Mouse (Mus musculus) ovary, postnatal 10 days (tissue): Measurements from ENCODE around the gene Gm45521.
A peak's percentile ranks its signal among the peaks of the same experiment; 100 is the strongest.

Experiments used
- DNase-seq: peaks from one replicate; pipeline ENCODE4 v3.0.0; 2022; ENCODE audit warnings: low spot score

Gene Gm45521

DNA sequence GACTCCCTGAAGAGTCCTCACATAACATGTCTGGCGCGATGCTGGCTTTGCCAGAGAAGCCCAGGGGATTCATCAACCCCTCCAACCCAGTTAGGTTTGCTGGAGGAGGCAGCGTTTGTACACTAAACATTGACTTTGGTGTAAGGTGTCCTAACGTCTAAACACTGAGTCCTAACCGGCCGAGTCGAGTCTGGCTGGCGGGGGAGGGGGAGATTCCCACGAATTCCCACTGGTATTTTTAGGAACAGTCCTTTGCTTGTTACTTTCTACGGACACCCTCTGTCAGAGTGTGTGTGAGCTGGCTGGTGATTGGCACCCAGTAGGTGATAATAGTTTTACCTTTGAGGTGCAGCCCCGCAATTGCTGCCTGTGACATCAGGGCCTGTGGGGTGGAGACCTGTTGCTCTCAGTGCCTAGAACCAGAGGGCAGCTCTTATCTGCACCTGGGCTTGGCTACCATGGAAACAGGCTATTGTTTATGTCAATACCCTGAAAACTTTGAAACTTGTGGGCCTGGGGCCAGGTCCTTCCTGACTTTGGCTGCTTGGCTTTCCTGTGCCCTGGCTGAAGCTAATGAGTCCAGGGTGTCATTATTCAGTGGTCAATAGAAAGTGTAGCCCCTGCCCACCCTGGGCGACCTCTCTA is 4.4 kb upstream of the Gm45521 start:
- DNase-seq: no peak

DNA sequence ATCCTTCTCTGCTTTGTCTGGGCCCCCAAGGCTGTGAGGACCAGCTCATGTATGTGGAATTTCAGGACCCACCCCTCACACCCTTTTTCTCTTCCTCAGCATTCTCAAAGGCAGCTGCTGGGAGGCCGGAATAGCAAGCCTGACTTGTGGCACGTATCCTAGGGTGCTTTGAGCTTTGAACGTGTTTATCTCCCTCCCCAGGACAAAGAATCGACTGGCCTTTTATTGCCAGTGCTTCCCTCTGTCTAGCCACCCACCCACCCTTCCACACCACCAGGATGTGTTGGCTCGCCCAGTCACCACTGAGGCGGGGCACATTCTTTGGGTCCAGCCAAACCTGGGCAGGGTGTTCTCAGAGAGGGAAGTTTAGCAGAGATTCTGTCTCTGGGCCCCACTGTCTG is 3.0 kb upstream of the Gm45521 start:
- no peak for DNase-seq

DNA sequence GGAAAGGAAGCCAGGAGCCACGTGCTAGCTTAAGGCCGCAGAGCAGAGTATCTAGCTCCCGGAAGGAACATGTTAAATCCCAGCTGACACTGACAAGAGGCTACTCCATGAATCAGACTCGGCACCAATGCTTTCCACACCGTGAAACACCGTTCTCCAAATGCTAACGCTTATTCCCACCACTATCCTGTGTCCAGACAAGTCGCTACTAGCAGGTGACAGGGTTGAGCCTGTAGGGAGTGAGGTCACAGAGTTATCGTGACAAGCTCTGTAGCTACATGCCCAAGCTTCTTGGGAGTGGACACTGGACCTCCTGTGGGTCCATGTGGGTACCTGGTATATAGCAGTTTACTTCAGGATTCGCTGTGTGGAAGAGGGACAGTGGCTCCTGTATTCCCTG is 661 bp upstream of the Gm45521 start:
- no peak for DNase-seq

DNA sequence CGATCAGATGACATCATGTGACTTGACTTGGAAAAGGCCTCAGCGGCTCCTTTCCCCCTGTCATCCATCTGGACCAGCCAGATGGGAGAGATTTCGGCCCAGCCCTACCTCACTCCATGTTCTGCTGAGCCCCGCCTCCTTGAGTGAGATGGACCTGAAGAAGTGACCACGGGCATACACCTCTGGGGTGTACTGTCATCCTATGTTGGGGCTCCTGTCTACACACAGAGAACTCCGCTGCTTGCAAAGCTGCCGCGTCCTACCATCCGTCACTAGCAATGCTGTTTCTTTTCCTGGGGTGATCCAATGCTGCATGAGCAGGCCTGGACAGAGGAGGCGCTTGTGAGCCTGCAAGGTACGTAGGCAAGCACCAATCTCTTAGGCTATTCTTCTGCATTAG is 3.5 kb downstream of the Gm45521 start:
- DNase-seq: no peak

DNA sequence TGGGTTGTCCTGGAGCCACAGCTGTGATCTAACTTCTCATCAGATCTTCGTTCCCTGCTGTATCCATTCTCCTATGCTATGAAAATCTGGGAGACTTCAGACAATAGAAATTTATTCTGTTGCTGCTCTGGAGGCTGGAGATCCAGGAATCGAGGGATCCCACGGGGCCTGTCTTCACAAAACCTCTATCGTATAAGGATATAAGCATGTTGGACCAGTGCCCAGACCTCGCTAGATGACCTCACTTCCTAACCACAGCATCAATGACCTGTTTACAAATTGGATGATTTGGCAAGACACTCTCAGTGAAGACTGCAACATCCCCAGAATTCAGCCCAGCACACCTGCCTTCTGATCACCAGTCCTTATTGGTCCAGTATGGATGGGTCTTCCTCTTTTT is 4.6 kb downstream of the Gm45521 start:
- DNase-seq: no peak

DNA sequence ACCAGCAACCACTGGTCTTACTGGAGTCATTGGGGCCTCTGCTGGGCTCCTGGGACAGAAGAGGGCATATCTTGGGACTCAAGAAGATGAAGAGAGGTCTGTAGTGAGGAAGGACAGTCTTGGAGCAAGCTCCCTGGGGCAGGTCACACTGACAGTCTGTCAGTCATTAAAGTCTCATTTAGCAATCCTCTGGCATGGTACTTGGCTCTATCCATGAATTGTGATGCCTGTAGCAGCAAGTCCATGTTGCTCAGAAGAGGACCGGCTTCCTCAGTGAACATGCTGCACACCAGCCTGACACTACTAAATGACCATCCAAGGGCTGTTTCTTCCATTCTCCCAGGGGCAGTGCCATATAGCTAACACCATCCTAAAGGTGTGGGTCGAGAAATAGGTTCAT is 5.5 kb downstream of the Gm45521 start:
- DNase-seq: no peak

DNA sequence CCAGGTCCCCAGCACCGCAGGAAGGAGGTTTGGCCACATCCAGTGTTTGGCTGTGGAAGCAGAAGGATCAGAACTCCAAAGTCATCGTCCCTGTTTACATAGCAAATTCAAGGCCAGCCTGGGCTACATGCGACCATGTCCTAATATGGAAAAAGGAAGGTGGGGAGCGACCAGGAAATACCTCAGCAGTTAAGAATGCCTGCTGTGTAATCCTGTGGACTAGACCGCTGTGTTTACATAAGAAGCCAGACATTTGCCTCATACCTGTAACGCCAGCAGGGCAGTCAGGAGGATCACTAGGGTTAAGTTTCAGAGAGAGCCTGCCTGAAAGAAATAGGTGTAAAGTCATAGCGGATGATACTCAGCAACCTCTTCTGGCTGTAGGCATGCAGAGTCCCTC is 6.1 kb downstream of the Gm45521 start:
- DNase-seq: no peak

DNA sequence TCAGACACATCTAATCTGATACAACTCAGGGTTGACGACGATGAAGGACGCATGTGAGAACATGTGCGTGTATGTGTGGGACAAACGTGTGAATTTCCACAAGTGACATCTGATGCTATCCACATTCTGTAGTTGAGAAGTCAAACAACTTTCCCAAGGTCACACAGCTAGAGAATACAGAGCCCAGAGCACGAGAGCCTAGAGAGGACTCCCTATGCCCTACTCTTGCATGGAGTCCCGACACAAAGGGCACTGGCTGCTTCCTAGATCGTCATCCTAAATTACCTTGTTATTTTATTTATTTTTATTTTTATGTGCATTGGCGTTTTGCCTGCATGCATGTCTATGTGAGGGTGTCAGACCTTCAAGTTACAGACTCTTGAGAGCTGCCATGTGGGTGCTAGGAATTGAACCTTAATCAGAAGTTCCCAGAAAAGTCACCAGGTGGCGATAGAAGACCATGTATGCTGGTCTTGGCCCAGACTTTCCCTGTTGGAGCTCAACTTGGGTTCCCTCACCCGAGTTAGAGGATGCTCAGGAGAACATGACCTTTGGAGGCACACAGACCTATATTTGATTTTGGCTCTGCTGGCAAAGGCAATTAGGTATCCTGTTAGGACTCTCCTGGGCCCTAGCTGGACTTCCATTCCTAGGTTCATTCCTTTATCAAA is 7.3 kb downstream of the Gm45521 start:
- no peak for DNase-seq

DNA sequence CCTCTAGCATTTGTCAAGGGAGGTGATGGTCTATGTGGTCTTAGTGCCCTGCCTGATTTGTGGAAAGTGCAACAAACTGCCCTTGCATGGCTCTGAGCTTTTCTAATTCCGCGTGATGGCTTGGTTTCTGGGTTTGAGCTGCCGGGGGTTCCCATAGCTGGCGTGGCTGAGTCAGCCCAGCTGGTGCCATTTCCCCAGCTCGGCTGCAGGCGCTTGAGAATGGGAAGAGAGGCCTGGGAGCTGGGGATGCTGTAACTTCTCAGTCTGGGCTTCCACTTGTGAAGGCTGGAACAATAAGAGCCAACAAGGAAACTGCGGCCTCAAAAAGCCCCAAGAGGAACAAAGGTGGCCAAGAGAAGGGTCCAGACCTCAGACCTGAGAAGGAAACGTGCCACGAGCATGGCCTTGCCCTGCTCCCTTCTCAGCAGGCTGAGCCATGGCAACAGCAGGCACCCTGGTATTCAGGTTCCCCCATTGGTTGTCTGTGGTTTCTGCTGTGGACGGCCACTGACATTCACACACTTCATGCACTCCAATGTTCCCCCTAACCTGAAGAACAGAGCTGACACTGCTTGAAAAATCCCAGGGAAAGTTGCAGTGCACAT is 14.9 kb downstream of the Gm45521 start:
- no peak for DNase-seq

DNA sequence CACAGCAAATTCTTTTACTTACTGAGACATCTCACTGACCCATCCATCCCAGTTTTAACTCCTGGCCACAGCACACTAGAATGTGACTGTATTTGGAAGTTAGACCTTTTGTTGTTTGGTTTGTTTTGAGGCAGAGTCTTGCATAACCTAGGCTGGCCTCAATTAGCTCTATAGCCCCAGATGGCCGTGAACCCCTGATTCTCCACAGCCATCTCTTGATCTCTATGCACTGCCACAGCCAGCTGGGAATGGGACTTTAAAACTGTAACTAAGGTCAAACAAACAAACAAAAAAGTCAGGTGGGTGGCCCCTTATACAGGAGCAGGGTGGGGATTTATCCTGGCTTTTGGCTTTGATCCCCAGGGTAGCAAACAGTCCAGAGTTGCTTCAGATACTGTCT is 17.6 kb downstream of the Gm45521 start:
- no peak for DNase-seq

DNA sequence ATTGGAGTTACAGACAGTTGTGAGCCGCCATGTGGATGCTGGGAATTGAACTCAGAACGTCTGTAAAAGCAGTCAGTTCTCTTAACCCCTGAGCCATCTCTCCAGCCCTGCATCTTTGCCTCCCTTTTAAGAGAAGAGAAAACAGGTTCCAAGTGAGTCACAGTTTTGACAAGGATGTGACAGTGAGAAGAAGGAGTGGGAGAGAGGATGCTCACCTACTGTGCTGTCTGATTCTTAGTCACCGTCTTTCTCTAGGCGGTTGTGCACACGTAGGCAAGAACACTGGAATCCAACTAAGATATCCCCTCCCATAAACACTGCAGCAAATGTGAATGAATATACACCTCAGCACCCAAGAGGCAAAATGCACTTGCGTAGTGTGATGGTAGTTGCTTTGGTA is 18.1 kb downstream of the Gm45521 start:
- DNase-seq: no peak

DNA sequence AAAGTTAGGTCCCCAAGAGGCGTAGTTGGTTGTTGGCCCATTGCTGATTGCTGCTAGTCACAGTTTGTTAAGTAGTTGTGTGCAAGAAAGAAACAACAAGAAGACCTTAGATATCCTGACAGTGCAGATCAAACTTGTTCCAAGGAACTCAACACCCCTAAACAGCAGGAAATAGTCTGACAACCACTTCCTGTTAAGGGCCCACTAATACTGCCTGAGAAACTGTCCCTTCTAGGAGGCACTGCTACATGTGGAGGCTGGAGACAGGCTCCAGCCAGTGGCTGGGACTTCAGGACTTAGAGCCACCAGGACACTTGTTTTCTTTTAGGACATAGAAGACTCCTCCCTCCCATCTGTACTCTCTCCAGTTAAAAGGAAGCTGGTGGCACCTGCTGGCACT is 20.4 kb downstream of the Gm45521 start:
- DNase-seq: no peak

DNA sequence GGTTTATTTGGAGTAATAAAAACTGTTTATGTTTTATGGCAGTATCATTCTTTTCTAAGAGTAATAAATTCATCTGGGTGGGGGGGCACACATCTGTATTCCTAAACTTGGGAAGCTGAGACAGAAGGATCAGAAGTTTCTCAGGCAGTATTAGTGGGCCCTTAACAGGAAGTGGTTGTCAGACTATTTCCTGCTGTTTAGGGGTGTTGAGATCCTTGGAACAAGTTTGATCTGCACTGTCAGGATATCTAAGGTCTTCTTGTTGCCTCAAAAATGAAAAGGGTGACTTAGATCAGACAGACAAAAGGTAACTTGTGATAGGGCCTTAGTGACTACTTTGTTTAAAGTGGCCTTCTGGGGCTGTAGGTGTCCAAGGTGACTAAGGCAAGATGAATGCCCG is 21.1 kb downstream of the Gm45521 start:
- no peak for DNase-seq

DNA sequence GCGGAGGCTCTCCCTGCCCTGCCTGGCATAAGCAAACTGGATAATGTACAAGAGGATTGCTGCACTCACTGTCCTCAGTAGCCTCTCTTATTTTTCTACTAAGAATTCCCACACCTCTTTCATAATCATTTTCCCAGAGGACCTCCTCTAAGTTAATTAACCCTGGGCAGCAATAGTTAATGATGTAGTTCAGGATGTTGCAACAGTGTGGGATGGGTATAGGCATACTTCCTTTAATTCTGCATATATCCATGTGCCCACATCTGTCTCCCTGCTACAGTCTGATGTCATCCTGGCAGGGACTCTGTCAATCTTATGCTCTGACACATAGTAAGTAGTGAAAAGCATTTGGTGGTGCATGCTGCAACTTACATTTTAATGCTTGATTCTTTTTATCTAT is 24.1 kb downstream of the Gm45521 start:
- no peak for DNase-seq

DNA sequence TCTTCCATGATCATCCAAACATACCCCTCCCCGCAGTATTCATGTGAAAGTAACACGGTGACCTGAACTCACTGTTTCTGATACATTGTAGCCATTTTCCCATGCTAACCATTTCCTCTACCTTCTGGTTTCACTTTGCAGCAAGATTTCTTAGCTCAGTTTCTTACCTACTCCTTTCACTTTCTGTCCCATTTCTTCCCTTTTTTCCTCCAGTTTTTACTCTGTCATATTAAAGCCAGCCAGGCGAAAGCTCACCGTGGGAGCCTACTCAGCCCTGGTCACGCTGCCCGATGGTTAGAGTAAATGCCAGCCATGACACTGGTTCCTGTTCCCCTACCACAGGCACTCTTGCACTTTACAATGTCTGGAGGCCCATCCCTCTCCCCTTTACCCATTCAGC is 29.8 kb downstream of the Gm45521 start:
- no peak for DNase-seq

DNA sequence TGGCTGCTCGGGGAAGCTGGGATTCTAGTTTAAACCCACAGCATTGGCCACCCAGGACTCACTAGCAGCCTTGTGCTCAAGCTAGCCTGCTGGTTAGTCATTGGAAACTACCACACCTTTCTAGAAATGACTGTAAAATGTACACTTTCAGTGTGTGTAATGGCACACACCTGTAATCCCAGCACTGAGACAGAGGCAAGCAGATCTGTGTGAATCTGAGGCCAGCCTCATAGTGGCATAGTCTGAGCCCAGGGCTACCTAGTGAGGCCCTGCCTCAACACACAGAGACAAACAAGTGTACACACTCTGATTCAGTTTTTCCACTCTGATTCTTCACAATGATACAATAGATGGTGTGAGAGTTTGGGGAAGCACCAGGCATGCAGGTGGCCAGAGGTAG is 32.3 kb downstream of the Gm45521 start:
- no peak for DNase-seq

DNA sequence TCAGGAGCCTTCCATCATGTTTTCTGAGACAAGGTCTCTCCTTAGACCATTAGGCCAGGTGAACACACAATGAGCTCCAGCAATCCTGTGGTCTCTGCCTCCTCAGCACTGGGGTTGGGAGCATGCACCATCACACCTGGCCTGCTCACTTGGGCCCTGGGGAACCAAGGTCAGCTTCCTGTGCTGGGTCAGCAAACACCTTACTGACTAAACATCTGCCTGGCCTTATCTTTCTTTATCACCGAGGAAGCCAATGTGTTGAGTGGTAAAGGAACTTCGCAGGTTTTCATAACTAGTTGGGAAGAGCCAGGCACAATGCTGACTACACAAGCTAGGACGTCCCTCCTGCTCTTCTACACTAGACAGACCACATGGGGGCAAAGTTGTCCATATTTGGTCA is 32.9 kb downstream of the Gm45521 start:
- no peak for DNase-seq

DNA sequence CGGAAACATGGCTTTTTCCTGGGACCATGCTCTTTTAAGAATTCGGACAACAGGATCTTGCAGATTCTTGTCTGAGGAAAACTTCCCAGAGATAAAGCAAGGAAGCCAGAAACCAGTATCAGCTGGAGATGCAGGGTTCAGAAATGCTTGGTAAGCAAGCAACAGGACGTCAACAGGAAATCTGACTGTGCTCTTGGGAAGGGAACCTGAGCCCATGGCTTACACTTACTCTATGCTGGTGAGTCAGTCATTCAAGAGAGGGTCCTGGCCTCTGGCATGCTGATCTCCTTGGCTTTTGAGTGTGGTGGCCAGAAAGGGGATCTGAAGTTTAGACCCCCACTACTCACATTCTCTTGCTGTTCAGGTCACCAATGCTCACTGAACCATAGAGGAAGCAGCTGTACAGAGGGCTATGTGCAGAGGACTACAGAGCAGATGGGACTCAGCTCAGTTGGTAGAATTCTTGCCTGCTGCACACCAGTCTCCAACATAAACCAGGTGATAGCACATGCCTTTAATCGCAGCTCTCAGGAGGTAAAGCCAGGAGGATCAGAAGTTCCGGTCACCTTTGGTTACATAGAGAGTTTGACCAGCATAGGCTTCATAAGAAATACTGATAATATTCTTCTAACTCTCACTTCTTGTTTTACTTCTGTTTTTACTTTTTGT is 34.2 kb downstream of the Gm45521 start:
- no peak for DNase-seq

DNA sequence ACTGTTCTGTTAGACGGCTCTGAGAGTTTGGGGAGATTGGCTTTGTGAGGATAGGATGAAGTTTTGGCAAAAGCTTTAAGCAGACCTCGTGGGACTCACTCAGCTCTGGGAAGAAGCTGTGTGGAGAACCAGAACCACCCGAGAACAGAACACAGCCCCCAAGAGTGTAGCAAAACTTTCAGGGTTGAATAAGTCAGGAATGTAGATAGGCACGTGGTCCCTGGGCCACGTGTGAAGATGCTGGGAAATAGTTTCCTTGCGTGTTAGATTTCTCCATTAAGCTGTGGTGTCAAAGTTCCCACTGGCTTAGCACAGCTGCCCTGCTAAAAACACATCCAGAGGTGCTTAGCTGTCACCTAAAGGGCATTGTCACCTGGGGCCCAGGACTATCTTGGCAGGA is 35.1 kb downstream of the Gm45521 start:
- DNase-seq: no peak

DNA sequence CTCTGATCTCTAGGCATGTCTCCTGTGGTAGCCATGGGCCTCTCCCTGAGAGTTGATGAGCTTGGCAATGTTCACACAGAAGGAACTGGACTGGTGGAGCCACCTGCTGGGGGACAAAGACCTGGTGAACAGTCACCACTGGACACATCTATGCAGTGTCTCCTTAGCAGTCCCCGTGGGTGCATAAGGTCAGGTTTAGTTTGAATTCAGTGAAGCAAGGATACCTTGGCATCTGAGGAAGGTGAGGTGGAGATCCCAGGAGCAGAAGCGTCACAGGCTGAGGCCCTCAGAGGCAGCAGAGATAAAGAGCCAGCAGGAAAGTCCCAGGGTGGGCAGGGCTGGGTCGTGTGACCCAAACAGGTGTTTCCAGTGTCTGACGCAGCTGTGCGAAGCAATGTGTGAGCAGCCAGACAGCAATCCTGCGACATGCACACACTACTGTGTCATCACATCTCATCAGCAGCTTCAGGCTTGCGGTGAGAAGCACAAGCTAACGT is 37.2 kb downstream of the Gm45521 start, which contains the start of gene Dnase1l3:
Gene Dnase1l3 (minus strand): TSS at position 303 of the 497 bp plus-strand sequence.
- DNase-seq: no peak

DNA sequence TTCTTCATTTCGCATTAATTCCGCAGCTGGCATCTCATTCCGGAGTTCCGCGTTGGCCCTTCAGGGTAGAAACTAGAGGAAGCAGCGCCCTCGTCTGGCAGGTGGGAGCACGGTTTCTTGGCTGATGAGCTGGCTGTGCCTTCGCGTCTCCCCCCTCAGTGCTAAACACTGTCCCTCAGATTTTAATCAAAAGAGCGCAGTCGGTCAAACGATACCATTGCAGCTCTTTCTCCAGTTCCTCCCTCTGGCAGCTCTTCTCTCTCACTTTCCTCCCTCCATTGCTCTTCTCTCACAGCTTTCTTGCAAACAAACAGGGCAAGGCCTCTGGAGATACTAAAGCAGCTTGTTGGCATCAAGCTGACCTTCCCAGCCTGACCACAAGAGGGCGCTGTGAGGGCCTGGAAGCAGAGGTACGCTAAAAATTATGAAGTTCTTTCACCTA is 40.2 kb downstream of the Gm45521 start:
- DNase-seq: peak; percentile 80

DNA sequence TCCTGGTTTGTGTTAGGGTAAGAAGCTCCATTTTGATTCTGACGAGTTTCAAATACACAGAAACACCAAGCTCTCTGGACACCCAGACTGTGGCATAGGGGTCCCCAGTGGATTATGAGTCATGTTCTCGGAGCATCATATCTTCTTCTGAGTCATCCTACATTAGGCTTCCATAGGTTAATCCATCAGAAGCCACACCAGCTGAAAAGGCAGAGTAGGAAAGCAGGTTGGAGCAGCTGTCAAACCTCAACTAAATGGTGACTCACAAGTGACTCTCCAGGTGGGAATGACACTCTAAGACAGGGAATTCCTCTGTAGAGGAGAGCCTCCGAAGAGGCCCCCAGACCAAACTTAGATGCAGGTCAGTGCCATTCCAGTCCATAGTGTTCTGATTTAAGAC is 41.9 kb downstream of the Gm45521 start:
- DNase-seq: no peak

DNA sequence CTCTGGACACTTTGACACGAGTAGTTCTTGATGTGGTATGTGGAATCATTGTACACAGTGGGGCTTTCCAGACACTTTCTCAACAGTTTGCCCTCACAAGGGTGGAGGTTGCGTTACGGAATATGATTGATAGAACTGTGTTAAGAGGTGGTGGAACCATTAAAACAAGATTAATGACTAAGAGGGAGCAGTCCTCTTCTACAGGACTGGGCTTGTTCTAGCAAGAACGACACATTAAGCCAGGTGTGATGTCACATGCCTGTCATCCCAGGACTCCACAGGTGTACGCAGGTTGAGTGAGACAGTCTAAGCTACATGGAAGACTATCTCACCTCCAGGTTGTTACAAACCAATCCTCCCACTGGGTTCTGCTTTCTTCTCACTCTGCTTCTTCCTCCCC is 42.3 kb downstream of the Gm45521 start:
- no peak for DNase-seq
